Mouse (Mus musculus): ENCODE data around the gene Gfod1.

Gene Gfod1

DNA sequence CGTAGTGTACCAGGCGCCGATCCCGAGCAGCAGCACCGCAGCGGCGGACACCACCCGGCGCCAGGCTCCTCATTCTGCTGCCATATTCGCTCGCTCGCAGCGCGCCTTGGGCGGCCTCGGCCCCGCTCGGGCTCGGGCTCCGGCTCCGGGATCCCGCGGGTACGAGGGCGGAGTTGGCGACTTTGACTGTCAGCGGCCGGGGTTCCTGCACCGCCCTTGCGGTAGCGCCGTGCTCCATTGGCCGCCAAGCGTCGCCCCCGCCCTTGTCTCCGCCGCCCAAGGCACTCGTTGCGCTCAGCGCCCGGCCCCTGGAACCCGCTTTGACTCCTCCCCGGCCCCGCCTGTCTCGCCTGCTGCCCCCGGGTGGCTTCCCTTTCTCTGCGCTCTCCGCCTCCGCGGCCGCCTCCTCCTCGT is at the start of gene Gfod1:
Gfod1 (minus strand) TSS at position 155 of the 414 bp plus-strand sequence.
- DNase-seq (ENCODE audit: low spot score in 2 of 2) = peak; percentile 85 to 90

DNA sequence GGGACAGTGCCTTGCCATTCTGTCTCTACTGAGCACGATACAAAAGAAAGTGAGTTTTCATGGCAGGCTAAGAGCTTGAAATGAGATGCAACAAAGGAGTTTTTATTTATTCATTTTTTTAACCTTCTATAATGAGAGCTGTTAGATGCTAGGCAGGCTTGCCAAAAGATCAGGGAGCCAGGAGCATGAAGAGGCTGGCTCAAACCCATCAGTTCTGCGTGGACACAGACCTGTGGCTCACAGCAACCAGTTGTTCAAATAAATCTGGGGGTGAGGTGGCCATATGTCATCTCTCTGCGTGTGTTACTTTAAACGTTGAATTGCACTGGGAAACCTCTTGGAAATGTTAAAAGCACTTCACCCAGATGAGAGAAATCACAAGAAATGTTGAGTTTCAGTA is 49.4 kb upstream of the Gfod1 start:
- DNase-seq (ENCODE audit: low spot score in 2 of 2) = no peak

- DNase-seq (ENCODE audit: low spot score in 2 of 2) = no peak
Observed at GRCm38 (mm10) chr13:43350489-43351169, 46.7 kb upstream of the Gfod1 start.

DNA sequence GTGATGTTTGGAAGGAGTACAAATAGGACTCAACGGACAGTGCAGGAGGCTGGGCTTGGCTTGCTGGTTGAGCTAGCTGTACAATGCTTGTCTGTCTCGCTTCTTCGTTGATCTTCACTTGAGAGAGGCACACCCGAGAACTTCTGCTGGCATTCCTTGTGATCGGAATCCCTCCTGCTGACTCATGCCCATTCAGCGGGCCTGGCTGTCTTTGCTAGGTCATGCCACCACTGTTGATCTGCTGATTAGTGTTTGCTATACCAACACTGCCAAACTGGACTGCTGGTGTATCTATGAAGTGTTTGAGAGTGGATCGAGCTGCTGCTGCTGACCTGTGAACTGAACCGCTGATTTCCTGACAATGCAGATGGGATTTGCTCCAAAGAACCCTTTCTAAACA is 45.4 kb upstream of the Gfod1 start:
- no peak for DNase-seq (ENCODE audit: low spot score in 2 of 2)

- no peak for DNase-seq (ENCODE audit: low spot score in 2 of 2)
Observed at GRCm38 (mm10) chr13:43346825-43347224, 42.9 kb upstream of the Gfod1 start.

DNA sequence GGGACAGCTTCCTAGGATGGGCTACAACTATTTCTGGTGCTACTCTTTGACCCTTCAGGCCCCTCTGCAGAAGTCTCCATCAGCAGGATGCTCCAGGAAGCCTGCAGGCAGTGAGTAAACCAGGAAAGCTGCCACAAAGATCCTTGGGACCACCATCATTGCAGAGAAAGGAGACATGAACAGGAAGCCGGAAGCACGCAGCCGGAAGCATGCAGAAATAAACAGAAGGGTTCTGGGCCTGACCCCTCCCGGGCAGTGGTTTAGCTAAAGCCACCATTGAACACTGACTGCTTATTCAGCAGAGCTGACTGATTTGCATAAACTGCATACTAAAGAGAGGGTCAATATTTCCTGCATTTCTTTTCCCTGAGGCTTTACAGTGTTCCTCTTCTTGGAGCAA is 34.7 kb upstream of the Gfod1 start:
- DNase-seq (ENCODE audit: low spot score in 2 of 2) = no peak

DNA sequence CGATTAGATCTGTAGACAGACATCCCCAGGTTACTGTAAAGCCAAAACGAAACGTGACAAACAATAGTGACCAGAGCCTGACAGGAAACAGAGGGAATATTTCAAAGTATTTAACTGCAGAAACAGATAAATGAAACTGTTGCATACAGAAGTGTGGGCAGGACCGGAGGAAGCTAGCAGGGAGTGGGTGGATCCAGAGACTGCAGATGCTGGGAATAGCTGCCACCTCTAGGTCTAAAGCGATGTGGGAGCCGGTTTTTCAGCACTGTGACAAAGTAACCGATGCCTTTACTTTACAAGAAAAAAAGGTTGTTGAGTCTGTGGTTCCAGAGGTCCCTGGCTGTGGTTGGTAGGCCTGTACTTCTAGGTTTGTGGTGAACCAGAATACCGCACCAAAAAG is 34.0 kb upstream of the Gfod1 start:
- DNase-seq (ENCODE audit: low spot score in 2 of 2) = no peak

DNA sequence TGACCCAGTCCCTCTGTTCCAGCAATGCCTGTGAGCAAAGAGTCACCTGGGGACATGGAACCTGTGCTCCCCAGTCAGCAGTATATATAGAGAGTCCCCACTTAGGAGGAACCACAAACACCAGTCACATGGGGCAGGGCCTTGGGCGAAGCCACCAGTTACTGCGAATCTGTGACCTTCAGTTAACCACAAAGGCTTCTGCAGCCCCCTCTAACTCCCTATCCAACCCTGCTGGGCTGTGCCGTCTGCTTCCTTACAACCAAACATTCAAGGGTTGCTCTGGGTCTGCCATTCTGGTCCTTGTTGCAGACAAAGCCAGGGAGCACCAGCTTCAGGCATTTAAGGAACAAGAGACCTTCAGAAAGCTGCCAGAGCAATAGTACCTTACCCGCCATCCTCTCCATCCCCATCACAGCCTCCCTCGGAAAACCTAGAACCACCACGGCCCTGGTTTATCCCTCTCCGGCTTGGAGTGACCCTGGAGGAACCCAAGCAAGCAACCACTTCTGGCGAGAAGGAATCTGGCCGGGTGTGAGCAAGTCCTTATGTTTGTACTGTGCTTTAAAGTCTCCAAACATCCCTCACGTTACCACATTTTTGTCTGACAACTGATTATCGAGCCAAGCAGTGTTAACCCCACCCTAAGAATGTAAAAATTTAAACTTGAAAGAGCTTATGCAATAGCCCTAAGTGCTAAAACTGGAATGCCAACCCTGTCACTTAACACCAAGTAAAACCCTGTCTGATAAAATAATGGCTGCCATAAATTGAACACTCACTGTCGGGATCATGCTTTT is 32.7 kb upstream of the Gfod1 start:
- DNase-seq (ENCODE audit: low spot score in 2 of 2) = no peak

DNA sequence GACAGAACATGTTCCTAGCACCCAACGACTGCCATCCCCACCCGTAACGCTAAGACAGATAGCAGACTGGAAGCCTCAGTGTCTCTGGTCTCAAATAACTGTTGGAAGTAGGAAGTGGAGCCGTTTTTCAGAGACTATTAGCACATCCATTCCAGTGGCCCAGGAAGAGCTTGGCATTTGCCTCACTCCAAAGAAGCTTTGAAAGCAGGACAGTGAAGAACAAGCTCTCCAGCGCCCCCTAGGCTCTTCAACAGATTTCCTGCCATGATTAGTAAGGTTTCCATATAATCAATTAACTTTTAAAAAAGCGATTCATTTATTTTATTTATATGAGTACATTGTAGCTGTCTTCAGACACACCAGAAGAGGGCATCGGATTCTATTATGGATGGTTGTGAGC is 28.6 kb upstream of the Gfod1 start:
- no peak for DNase-seq (ENCODE audit: low spot score in 2 of 2)

- no peak for DNase-seq (ENCODE audit: low spot score in 2 of 2)
Observed at GRCm38 (mm10) chr13:43331721-43332444, 27.9 kb upstream of the Gfod1 start.

GRCm38 (mm10) chr13:43325427-43325826 is 21.5 kb upstream of the Gfod1 start:
- no peak for DNase-seq (ENCODE audit: low spot score in 2 of 2)

GRCm38 (mm10) chr13:43321492-43321891 is 17.5 kb upstream of the Gfod1 start:
- no peak for DNase-seq (ENCODE audit: low spot score in 2 of 2)

DNA sequence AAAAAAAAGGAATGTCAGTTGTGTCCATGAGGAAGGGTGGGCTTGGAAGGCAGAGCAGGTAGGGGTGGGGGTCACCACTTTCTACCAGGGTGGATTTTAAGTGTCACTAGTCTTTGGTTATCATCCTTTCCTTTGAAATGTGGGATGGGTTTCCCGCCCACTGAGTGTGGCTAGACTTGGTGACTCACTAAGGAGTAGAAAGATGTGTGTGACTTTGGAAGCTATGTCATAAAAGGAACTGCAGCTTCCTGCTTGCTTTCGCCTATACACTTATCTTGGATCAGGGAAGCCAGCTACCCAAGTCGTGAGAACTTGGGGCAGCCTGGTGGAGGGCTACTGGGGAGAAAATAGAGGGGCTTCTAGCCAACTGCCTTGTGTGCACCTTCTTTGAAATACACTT is 15.4 kb upstream of the Gfod1 start:
- DNase-seq (ENCODE audit: low spot score in 2 of 2) = no peak

GRCm38 (mm10) chr13:43317411-43317810 is 13.4 kb upstream of the Gfod1 start:
- no peak for DNase-seq (ENCODE audit: low spot score in 2 of 2)

DNA sequence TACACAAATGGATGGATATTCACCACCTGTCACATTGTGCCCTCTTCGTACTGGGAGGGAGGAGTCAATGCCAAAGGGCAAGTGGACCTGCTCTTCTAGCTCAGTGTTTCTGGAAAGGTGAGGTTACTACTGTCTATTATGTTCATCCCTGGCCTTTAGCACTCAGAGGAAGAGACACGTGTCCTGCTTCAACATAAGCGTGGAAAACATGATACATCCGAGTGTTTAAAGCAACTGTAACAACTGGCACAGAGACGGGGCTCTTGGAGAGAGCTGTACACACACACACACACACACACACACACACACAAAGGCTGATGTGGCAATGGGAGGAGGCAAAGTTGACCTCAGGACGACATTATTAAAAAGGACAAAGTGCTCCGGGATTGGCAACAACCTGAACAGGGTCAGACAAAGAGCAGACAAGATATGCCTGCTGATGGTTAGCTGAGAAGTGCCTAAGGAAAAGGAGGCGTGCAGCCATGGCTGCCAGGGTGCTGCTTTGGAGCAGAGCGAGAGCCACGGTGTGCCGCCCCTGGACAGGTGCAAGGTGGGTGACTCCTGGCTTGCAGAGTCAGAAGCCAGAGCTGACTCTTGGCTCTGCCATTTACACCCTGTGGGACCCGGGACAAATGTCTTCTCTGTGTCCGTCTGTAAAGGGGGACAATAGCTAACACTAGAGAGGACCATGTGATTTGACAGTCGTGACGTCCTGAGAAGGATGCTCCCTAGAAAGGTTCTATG is 1.4 kb upstream of the Gfod1 start:
- no peak for DNase-seq (ENCODE audit: low spot score in 2 of 2)

DNA sequence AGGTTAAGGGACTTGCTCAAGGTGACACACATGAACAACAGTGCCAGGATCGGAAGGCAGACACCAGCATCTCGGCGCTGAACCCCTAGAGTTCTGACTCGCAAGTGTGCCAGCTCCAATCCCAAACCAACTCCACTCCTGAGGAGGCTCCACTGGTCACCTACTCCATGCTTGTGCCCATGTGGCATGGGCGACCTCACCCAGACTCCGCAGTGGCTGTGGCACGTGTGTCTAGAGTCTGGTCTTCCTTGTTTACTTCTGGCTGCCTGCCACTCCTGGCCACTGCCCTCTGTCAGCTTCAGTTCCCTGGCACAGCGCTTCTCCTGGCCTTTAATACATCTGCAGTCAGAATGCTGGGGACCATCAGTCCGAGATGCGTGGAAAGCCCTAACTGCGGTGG is 728 bp upstream of the Gfod1 start:
- DNase-seq (ENCODE audit: low spot score in 2 of 2) = no peak

- DNase-seq (ENCODE audit: low spot score in 2 of 2) = no peak
Observed at GRCm38 (mm10) chr13:43303161-43303965, 609 bp downstream of the Gfod1 start.

DNA sequence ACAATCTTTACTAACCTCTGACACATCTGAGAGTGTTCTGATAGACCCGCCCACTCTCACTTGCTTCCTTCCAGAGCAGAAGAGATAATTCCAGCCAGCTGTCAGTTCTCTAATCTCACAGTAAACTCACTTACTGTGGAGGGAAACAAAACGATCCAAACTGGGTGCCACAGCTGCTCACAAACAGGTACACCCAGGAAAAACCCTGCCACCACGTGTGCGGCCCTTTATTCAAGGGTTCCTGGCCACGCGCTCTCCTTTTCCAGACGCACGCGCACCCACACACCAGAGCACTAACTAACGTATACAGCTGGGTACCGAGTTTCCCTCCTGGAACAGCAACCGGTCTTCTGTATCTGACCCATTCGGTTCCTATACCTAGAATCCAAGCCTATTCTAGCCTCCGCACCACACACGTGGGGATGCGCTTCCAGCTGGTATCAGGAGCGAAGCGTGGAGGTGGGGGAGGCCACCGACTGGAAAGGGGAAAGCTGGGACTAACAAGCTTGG is 1.3 kb downstream of the Gfod1 start:
- no peak for DNase-seq (ENCODE audit: low spot score in 2 of 2)

GRCm38 (mm10) chr13:43302239-43302638 is 1.7 kb downstream of the Gfod1 start:
- DNase-seq (ENCODE audit: low spot score in 2 of 2) = no peak

- no peak for DNase-seq (ENCODE audit: low spot score in 2 of 2)
Observed at GRCm38 (mm10) chr13:43300906-43301305, 3.1 kb downstream of the Gfod1 start.

GRCm38 (mm10) chr13:43300366-43300765 is 3.6 kb downstream of the Gfod1 start:
- DNase-seq (ENCODE audit: low spot score in 2 of 2) = no peak
